Mouse (Mus musculus): ENCODE measurements around the gene Ctsk. TPM values are rescaled to one million over a fixed set of nuclear protein-coding genes. Genes with fewer than 3 reads are reported as not detected.
A peak's percentile ranks its signal among the peaks of the same experiment; 100 is the strongest.

The Ctsk gene
- polyA plus RNA-seq, 1 experiment = 10.9 TPM

DNA sequence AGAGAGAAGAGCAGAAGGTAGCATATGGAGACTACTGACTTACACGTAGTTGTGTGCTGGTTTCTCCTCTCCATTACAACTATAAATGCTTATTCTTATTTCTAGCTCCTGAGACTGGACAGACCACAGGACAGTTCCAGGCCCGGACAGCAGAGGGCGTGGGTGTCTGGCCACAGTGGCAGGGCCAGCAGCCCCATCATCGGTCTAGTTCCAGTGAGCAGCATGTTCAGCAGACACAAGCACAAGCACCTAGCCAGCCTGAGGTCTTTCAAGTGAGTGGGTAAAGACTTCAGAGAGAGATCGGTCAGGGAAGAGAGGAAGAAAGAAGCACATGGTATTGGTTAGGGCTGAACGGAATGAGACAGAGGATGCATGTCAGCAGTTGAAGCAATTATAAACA, 4.7 kb upstream of the Ctsk start:
- H3K4me1 ChIP-seq (ENCODE audit: control insufficient read depth, insufficient read depth, low read length) = peaks cover 43% of the 10 kb centered on the region
- TF ChIP-seq CTCF (IDR thresholded peaks at IDR 0.05; ENCODE audit: low read depth, low read length) = peak; percentile 75
- TF ChIP-seq POLR2A (IDR thresholded peaks at IDR 0.05; ENCODE audit: borderline replicate concordance, low read depth, low read length) = no peak
- no peak overlapping the region for H3K4me3 ChIP-seq (ENCODE audit: insufficient read depth, low read length)
- peak overlapping the region; percentile 20; the same call in 1 of the 2 replicates for H3K27ac ChIP-seq (ENCODE audit: insufficient read depth, low read depth, low read length)

DNA sequence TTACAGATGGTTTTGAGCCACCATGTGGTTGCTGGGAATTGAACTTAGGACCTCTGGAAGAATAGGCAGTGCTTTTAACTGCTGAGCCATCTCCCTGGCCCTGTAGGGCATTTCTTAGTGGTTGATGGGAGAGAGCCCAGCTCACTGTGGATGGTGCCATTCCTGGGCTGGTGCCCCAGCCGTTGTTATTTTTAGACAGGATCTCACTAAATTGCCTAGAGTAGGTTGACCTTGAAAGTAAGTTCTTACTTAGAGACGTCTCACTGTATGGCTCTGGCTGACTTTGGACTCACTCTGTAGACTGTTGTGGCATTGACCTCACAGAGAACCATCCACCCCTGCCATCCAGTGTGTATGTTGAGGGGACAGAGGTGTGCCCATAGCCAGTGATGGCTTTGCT, 827 bp upstream of the Ctsk start:
- Histone ChIP-seq H3K4me1 (ENCODE audit: control insufficient read depth, insufficient read depth, low read length) (peaks cover 71% of the 10 kb centered on the region), H3K27ac (ENCODE audit: insufficient read depth, low read depth, low read length) (peak overlapping the region; percentile 89), H3K4me3 (ENCODE audit: insufficient read depth, low read length) (no peak overlapping the region)
- TF ChIP-seq POLR2A (IDR thresholded peaks at IDR 0.05; ENCODE audit: borderline replicate concordance, low read depth, low read length) = no peak

DNA sequence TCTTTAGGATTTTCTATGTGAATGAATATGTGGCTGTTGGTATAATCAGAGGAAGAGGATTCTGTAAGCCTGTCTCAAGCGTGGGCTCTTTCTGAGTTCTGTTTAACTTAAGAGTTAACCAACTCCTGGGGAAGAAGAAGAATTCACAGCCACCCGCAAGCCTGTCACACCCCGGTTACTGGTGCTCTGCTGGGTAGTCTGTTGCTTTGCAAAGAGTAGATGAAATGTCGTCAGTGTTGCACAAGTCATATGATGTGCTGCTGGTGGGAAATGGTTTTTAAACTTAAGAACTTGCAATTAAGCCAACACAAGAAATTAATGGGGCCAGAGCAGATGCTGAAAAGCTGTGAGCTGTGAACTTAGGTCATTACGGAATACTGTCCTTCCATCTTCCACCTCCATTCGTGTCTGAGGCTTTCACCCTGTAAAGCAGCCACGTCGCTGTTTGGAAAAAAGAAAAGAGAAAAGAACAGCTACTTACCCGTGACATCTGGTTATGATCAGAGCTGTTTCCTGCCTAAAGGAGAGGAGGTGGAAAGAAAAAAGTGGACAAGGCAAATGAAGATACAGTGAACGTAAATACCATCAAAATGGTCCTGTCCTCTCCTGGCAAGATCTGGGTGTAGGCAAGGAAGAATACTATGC, 562 bp downstream of the Ctsk start:
- H3K4me3 ChIP-seq (ENCODE audit: insufficient read depth, low read length) = no peak overlapping the region
- TF ChIP-seq CTCF (IDR thresholded peaks at IDR 0.05; ENCODE audit: low read depth, low read length) = no peak
- TF ChIP-seq POLR2A (IDR thresholded peaks at IDR 0.05; ENCODE audit: borderline replicate concordance, low read depth, low read length) = no peak
- peaks cover 74% of the 10 kb centered on the region for H3K4me1 ChIP-seq (ENCODE audit: control insufficient read depth, insufficient read depth, low read length)
- H3K27ac ChIP-seq (ENCODE audit: insufficient read depth, low read depth, low read length) = peak overlapping the region; percentile 84

DNA sequence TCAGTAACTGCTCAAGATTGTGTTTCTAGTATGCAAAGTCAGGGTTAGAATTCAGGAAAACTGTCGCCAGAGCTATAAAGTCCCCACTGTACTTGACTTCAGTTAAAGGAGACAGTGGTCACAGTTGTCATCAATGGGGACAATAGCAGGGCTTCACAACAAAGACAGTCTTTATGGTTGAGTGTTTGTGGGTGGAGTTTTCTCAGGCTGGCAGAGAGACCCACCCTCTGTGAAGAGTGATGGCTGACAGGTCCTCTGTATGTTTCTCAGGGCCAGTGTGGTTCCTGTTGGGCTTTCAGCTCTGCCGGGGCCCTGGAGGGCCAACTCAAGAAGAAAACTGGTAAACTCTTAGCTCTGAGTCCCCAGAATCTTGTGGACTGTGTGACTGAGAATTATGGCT, 3.3 kb downstream of the Ctsk start:
- TF ChIP-seq CTCF (IDR thresholded peaks at IDR 0.05; ENCODE audit: low read depth, low read length) (no peak), POLR2A (IDR thresholded peaks at IDR 0.05; ENCODE audit: borderline replicate concordance, low read depth, low read length) (no peak)
- H3K4me3 ChIP-seq (ENCODE audit: insufficient read depth, low read length) = no peak overlapping the region
- H3K4me1 ChIP-seq (ENCODE audit: control insufficient read depth, insufficient read depth, low read length) = peaks cover 63% of the 10 kb centered on the region

DNA sequence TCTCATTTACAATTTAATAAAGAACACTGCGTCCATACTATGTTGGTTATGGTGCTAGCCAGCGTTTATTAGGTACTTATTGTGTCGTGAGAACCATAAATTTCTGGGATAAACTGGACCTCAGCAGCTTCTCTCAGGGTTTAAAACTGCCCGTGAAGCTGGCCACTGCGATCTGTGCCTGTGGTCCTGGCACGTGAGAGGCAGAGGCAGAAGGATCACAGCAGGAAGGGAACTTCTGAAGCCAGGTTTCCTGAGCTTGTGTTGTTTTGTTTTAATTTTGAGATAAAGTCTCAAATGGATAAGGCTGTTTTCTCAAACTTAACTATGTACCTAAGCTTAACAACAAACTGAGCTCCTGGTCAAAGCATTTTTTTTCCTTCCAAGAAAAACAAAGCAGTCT, 10.3 kb downstream of the Ctsk start:
- TF ChIP-seq CTCF (IDR thresholded peaks at IDR 0.05; ENCODE audit: low read depth, low read length) = no peak
- TF ChIP-seq POLR2A (IDR thresholded peaks at IDR 0.05; ENCODE audit: borderline replicate concordance, low read depth, low read length) = no peak
- Histone ChIP-seq H3K27ac (ENCODE audit: insufficient read depth, low read depth, low read length) (peak overlapping the region; percentile 53), H3K4me1 (ENCODE audit: control insufficient read depth, insufficient read depth, low read length) (peaks cover 47% of the 10 kb centered on the region), H3K4me3 (ENCODE audit: insufficient read depth, low read length) (no peak overlapping the region)

More for the DNA sequence above, 3.3 kb downstream of the Ctsk start:
- no peak overlapping the region for H3K27ac ChIP-seq (ENCODE audit: insufficient read depth, low read depth, low read length)

DNA sequence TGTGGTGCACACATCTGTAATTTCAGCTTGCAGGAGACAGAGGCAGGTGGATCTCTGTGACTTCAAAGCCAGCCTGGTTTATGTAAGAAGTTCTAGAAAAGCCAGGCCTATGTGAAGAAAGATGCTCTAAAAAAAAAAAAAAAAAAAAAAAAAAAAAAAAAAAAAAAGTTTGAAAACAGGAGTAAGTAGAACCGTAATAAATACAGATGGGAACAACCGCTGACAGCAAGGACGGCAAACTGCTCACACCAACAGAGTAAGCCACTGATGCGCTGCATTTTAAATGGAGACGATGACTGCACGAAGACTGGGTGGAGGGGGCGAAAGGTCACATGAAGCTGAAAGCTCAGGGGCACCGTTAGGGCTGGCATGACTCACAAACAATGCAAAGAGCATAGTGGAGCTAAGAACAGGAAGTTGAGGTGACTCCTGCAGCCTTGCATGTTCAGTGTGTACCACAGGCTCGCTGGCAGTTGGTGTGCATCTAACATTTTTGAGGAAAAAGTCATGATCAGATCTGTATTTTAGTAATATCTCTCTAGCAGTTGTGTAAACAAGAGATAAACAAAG, 12.6 kb downstream of the Ctsk start:
- TF ChIP-seq CTCF (IDR thresholded peaks at IDR 0.05; ENCODE audit: low read depth, low read length) (no peak), POLR2A (IDR thresholded peaks at IDR 0.05; ENCODE audit: borderline replicate concordance, low read depth, low read length) (no peak)
- peaks cover 41% of the 10 kb centered on the region for H3K4me1 ChIP-seq (ENCODE audit: control insufficient read depth, insufficient read depth, low read length)
- peak overlapping the region; percentile 75 for H3K27ac ChIP-seq (ENCODE audit: insufficient read depth, low read depth, low read length)
- H3K4me3 ChIP-seq (ENCODE audit: insufficient read depth, low read length) = no peak overlapping the region

DNA sequence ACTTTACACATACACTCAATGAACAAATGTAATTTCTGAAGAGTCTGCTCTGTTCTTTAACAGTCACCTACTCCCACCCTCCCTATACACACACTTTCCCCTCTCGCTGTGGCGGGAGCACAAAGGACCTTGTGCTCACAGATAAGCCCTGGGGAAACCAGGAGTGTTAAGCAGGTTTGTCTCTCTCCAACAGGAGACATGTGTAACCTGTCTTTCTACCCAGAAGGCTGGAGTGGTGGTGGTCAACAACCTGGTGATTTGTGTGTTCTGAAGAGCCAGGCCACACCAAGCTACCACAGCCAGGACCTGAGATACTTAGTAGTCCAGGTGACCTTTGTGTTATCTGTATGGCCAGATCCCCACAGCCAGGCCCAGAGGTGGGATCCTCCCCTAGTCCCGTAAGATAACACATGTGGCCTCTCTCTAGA, 17.6 kb downstream of the Ctsk start:
- no peak overlapping the region for H3K27ac ChIP-seq (ENCODE audit: insufficient read depth, low read depth, low read length)
- peaks cover 44% of the 10 kb centered on the region for H3K4me1 ChIP-seq (ENCODE audit: control insufficient read depth, insufficient read depth, low read length)
- no peak overlapping the region for H3K4me3 ChIP-seq (ENCODE audit: insufficient read depth, low read length)
- TF ChIP-seq POLR2A (IDR thresholded peaks at IDR 0.05; ENCODE audit: borderline replicate concordance, low read depth, low read length) (no peak), CTCF (IDR thresholded peaks at IDR 0.05; ENCODE audit: low read depth, low read length) (no peak)

DNA sequence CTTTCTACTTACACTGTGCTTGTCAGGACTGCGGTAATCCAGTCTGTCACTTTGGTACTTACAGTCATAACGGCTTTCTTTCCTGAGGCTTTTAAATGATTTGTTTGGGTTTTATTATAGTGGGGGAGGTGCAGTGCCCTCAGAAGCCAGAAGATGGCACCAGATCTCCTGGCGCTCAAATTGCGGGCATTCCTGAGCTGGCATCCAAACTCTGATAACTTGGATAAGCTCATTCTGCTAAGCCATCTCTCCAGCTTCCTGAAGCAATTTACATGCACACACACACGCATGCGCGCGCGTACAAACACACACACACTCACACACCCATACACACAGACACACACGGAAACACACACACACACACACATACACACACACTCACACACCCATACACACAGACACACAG, 18.4 kb downstream of the Ctsk start:
- H3K4me1 ChIP-seq (ENCODE audit: control insufficient read depth, insufficient read depth, low read length) = peaks cover 47% of the 10 kb centered on the region
- H3K4me3 ChIP-seq (ENCODE audit: insufficient read depth, low read length) = no peak overlapping the region
- H3K27ac ChIP-seq (ENCODE audit: insufficient read depth, low read depth, low read length) = peak overlapping the region; percentile 39
- no peak for TF ChIP-seq POLR2A (IDR thresholded peaks at IDR 0.05; ENCODE audit: borderline replicate concordance, low read depth, low read length)
- TF ChIP-seq CTCF (IDR thresholded peaks at IDR 0.05; ENCODE audit: low read depth, low read length) = peak; percentile 63

DNA sequence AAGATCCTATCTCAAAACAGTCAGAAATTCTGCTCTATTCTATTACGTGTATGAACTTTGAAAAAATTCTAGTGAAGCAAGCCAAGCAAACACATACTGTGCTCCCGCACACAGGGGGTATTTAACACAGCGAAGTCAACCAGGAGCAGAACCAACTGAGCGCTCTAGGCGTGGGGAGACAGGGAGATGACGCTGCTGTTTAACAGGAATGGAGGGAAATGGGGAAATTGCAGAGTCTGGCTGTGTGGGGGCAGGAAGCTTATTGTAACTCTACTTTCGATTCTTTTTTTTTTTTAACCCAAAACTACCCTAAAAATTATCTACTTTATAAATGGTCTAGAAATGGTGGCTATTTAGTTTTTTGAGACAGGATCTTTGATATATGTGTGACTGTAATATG, 19.8 kb downstream of the Ctsk start:
- no peak for TF ChIP-seq CTCF (IDR thresholded peaks at IDR 0.05; ENCODE audit: low read depth, low read length)
- TF ChIP-seq POLR2A (IDR thresholded peaks at IDR 0.05; ENCODE audit: borderline replicate concordance, low read depth, low read length) = no peak
- Histone ChIP-seq H3K4me3 (ENCODE audit: insufficient read depth, low read length) (no peak overlapping the region), H3K27ac (ENCODE audit: insufficient read depth, low read depth, low read length) (peak overlapping the region; percentile 87), H3K4me1 (ENCODE audit: control insufficient read depth, insufficient read depth, low read length) (peaks cover 59% of the 10 kb centered on the region)

DNA sequence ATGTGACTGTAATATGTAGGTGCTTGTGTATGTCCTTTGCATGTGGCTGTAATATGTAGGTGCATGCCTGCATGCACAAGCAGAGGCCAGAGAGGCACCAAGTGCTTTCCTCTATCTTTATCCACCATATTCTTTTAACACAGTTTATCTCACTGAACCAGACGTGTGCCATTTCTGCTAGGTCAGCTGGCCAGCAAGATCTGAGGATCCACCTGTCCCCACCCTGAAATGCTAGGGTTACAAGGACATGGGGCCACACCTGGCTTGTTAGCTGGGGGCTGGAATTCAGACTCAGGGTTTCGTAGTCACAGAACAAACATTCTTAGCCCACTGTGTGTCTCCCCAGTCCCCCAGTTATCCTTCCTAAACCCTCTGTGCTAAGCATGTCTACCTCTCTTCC, 20.3 kb downstream of the Ctsk start:
- peaks cover 61% of the 10 kb centered on the region for H3K4me1 ChIP-seq (ENCODE audit: control insufficient read depth, insufficient read depth, low read length)
- peak overlapping the region; percentile 87 for H3K27ac ChIP-seq (ENCODE audit: insufficient read depth, low read depth, low read length)
- no peak overlapping the region for H3K4me3 ChIP-seq (ENCODE audit: insufficient read depth, low read length)
- TF ChIP-seq POLR2A (IDR thresholded peaks at IDR 0.05; ENCODE audit: borderline replicate concordance, low read depth, low read length) (no peak), CTCF (IDR thresholded peaks at IDR 0.05; ENCODE audit: low read depth, low read length) (no peak)
